Mouse (Mus musculus) midbrain, postnatal 0 days (tissue): Measurements from ENCODE around the gene Ggt5. TPM values are rescaled to one million over a fixed set of nuclear protein-coding genes. Genes with fewer than 3 reads are reported as not detected.

Experiments used
- ATAC-seq: fragments of 200-750 bp; cut with Nextera tagmentation; 2 replicates; pipeline ENCODE4 v1.8.0; 2017; ENCODE audit warnings: moderate number of reproducible peaks, mild to moderate bottlenecking, moderate TSS enrichment, moderate library complexity; ENCODE audit not compliant: low FRiP score
- DNase-seq: peaks from one replicate; pipeline ENCODE4 v3.0.0-alpha.2; 2015; ENCODE audit warnings: low spot score
- H3K27ac ChIP-seq: fragments of 300-500 bp; sonication (generic); 2 replicates; pipeline ENCODE4 v1.5.1; 2014; ENCODE audit warnings: low read depth, mild to moderate bottlenecking, low read length, mixed read lengths
- H3K27me3 ChIP-seq: fragments of 300-500 bp; sonication (generic); 2 replicates; pipeline ENCODE4 v1.6.1; 2014; ENCODE audit warnings: low read length, control low read depth, mixed read lengths; ENCODE audit not compliant: insufficient read depth
- H3K36me3 ChIP-seq: fragments of 300-500 bp; sonication (generic); 2 replicates; pipeline ENCODE4 v1.6.1; 2014; ENCODE audit warnings: low read length, control low read depth, mixed read lengths; ENCODE audit not compliant: insufficient read depth
- H3K4me1 ChIP-seq: fragments of 300-500 bp; sonication (generic); 2 replicates; pipeline ENCODE4 v1.6.1; 2014; ENCODE audit warnings: mild to moderate bottlenecking, control low read depth, antibody characterized with exemption, low read length, mixed read lengths; ENCODE audit not compliant: insufficient read depth
- H3K4me2 ChIP-seq: fragments of 300-500 bp; sonication (generic); 2 replicates; pipeline ENCODE4 v1.6.1; 2014; ENCODE audit warnings: low read depth, mild to moderate bottlenecking, low read length, mixed read lengths; ENCODE audit not compliant: poor library complexity, severe bottlenecking
- H3K4me3 ChIP-seq: fragments of 300-500 bp; sonication (generic); 2 replicates; pipeline ENCODE4 v1.5.1; 2014; ENCODE audit warnings: low read depth, mild to moderate bottlenecking, low read length, moderate library complexity
- H3K9ac ChIP-seq: fragments of 300-500 bp; sonication (generic); replicated peaks from 2 replicates; pipeline ENCODE4 v1.6.1; 2014; ENCODE audit warnings: mild to moderate bottlenecking, low read length, moderate library complexity, mixed read lengths; ENCODE audit not compliant: poor library complexity, severe bottlenecking
- H3K9me3 ChIP-seq: fragments of 300-500 bp; sonication (generic); 2 replicates; pipeline ENCODE4 v1.6.1; 2016; ENCODE audit warnings: low read length, control low read depth
- CTCF ChIP-seq: IDR thresholded peaks from 2 replicates; pipeline ENCODE4 v1.5.1; 2016; ENCODE audit warnings: antibody characterized with exemption, mild to moderate bottlenecking
- WGBS: fragments of 180-500 bp; shearing (Covaris S2); extraction: QIAGEN DNeasy Blood & Tissue Kit; methylation state at CpG from one replicate; pipeline ENCODE4 v1.1.7; 2014; 5-methylcytosine and 5-hydroxymethylcytosine counted together
- polyA plus RNA-seq: library from polyadenylated mRNA; unstranded; fragments of >200 nt; fragmentation: Nextera tagmentation; extraction: Ambion mirVana; gene quantifications from 2 replicates; pipeline ENCODE4 v1.2.1, GENCODE M21; 2015
- total RNA-seq: library from RNA; depleted of rRNA; stranded (reverse); fragments of >200 nt; gene quantifications from 2 replicates; pipeline ENCODE4 v1.2.3, GENCODE M21; 2014

The Ggt5 gene
- total and polyA plus RNA-seq, 2 experiments from 2014 or later, result 1.3 to 5.8 TPM

DNA sequence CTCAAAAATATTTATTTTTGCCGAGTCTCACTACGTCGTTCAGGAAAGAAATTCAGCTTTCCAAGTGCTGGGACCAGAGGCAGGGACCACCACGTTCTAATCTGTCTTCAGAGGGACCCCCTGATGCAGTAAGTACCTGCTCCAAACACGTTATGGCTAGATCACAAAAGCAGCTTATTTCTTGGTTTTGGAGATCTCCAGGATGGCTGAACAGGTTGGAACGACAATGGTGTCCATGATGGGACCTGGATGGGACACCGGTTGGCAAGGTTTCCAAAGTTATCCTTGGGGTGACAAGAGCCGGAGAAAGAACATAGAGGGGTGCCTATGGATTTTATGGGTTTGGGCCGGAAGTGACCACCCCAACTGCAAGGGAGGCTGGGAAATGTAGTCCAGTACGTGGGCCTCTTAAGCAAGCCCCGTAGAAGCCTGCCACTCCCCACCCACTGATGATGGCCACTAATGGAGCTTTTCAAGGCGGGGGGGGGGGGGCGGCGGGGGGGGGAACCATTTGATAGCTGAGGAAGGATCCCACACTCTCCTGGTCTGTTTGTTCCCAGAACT is 44.5 kb downstream of the Ggt5 start:
- no peaks in the 10 kb centered on the region for H3K4me1 ChIP-seq
- no peak overlapping the region for H3K4me2 ChIP-seq
- ATAC-seq (no peak), DNase-seq (no peak)
- no peak for TF ChIP-seq CTCF
- H3K27me3 ChIP-seq, result no peaks in the 10 kb centered on the region
- no peaks in the 10 kb centered on the region for H3K9me3 ChIP-seq
- 83% methylated on average over 11 of the region's 14 CpGs for WGBS
- H3K27ac ChIP-seq, result no peak overlapping the region
- H3K9ac ChIP-seq, result no peak overlapping the region
- no peaks in the 10 kb centered on the region for H3K36me3 ChIP-seq
- no peak overlapping the region for H3K4me3 ChIP-seq

DNA sequence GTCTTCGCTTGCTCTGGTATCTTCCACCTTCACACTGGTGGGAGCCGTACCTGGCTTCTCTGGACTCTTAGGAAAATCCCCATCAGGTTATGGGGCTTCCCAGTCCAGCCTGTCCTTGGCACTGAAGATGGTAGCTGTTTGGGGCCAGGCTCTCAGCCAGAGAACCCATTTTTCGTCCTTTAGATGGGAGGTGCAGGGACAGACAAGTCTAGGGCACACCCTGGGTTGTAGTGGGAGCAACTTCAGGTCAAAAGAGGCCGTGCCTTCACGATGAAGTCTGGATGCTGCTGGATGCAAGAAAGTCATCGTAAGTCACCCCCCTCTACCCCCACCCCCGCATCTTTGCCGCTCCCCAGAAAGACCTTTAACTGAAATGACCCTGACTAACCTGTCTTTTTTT is 45.5 kb downstream of the Ggt5 start:
- DNase-seq, result no peak
- H3K27ac ChIP-seq, result no peak overlapping the region
- no peak overlapping the region for H3K4me3 ChIP-seq
- no peaks in the 10 kb centered on the region for H3K27me3 ChIP-seq
- no peak for TF ChIP-seq CTCF
- no peaks in the 10 kb centered on the region for H3K36me3 ChIP-seq
- no peaks in the 10 kb centered on the region for H3K9me3 ChIP-seq
- no peak for ATAC-seq
- H3K4me1 ChIP-seq, result no peaks in the 10 kb centered on the region
- H3K4me2 ChIP-seq, result no peak overlapping the region
- 93% methylated on average over 8 of the region's 8 CpGs for WGBS
- no peak overlapping the region for H3K9ac ChIP-seq

DNA sequence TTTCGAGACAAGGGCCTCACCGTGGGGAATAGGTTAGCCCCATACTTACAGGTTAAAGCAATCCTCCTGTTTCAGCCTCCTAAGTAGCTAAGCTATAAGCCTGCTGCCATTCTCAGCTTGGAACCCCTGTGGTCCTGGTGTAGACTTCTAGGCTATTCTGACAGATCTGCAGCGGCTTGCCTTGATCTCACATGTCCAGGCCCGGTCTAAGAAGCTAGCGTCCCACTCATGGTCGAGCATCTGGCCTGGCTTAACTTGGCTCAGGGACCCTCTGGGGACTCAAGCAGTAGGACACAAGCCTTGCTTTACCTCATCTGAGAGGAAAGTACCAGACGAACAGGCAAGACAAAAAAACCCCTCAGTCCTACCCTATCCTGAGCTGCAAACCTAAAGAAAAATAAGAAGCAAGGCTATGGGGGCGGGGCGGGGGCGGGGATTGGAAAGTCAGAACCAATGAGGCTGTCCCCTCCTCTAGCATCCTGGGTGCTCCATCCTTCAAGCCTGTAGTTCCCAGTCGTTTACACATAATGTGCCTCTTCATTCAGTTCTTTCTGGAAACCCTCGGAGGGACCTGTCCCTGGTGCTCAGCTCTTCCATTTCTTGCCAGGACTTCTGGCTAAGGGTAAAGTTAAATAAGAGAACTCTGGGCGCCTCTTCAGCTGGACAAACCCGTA is 46.0 kb downstream of the Ggt5 start:
- DNase-seq, result no peak
- Histone ChIP-seq H3K4me3 (no peak overlapping the region), H3K9me3 (no peaks in the 10 kb centered on the region), H3K4me2 (no peak overlapping the region), H3K9ac (no peak overlapping the region), H3K27ac (no peak overlapping the region), H3K4me1 (no peaks in the 10 kb centered on the region), H3K27me3 (no peaks in the 10 kb centered on the region), H3K36me3 (no peaks in the 10 kb centered on the region)
- no peak for TF ChIP-seq CTCF
- ATAC-seq, result no peak
- 67% methylated on average over 14 of the region's 14 CpGs for WGBS

DNA sequence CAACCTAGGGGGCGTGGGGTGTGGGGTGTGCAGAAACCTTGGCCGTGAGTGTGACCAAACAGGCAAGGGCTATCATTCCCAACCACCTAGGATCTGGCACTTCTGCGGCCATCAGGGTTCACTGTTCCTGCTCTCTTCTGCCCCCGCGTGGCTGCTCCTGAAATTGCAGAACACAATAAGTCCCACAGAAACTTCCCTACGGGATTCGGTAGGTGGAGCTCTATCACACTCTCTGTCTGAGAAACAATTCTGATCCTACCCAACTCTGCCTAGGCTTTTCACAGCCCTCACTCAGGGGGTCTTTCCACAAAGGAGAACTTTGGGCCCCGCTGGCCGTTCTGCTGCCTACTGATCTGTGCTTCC is 46.5 kb downstream of the Ggt5 start:
- Histone ChIP-seq H3K4me2 (no peak overlapping the region), H3K27me3 (no peaks in the 10 kb centered on the region), H3K4me1 (no peaks in the 10 kb centered on the region), H3K4me3 (no peak overlapping the region), H3K9me3 (no peaks in the 10 kb centered on the region), H3K9ac (no peak overlapping the region), H3K36me3 (no peaks in the 10 kb centered on the region), H3K27ac (no peak overlapping the region)
- WGBS, result 5% methylated on average over 9 of the region's 9 CpGs
- peak; percentile 79 for DNase-seq
- TF ChIP-seq CTCF, result peak; percentile 86
- no peak for ATAC-seq

DNA sequence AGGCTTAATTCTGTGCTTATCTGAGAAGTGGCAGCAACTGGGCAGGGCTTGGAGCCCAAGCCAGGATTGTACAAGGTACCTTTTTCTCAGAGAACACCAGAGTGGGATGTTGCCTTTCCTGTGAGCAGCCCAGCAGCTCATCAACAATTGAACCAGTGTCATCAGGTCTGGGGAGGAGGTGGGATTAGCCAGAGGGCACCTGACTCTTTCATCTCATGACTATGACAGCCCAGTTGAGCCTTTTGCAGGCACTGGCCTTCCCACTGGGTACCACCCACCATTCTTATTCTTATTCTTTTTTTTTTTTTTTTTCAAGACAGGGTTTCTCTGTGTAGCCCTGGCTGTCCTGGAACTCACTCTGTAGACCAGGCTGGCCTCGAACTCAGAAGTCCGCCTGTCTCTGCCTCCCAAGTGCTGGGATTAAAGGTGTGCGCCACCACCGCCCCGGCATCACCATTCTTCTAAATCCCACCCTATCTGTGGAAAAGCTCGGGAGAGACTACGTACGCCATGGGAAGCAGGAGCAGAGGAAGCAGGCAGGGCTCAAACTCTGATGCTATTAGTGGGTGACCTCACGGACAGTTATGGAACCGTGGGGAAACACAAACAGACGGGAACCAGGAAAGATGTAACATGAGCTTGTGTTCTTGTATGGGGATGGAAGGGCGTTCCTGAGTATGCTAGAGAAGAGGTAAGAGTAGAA is 47.1 kb downstream of the Ggt5 start:
- DNase-seq (no peak), ATAC-seq (no peak)
- Histone ChIP-seq H3K9me3 (no peaks in the 10 kb centered on the region), H3K4me1 (no peaks in the 10 kb centered on the region), H3K27me3 (no peaks in the 10 kb centered on the region), H3K4me3 (no peak overlapping the region), H3K9ac (no peak overlapping the region), H3K27ac (no peak overlapping the region), H3K4me2 (no peak overlapping the region), H3K36me3 (no peaks in the 10 kb centered on the region)
- WGBS, result 92% methylated on average over 11 of the region's 12 CpGs
- no peak for TF ChIP-seq CTCF

DNA sequence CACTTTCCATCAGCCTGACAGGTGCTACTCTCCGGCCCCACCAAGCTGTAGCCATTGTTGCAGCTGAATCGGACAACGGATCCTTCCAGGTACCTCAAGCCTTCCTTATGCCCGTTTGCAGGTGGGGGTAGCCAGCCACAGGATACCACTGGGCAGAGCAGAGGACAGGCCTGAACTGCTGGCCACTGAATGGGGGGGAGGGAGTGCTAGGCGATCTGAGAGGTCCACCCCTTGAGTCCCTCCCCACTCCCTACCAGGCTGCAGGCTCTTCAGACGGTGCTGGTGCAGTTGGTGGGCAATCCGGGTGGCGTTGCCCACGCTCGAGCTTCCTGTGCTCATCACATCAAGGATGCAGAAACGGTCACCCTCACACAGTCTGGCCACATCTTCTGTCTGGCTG is 48.6 kb downstream of the Ggt5 start:
- Histone ChIP-seq H3K9ac (no peak overlapping the region), H3K27me3 (no peaks in the 10 kb centered on the region), H3K4me3 (no peak overlapping the region), H3K4me1 (no peaks in the 10 kb centered on the region), H3K27ac (no peak overlapping the region), H3K36me3 (no peaks in the 10 kb centered on the region), H3K4me2 (no peak overlapping the region), H3K9me3 (no peaks in the 10 kb centered on the region)
- 91% methylated on average over 11 of the region's 11 CpGs for WGBS
- no peak for TF ChIP-seq CTCF
- DNase-seq (no peak), ATAC-seq (no peak)
